Mouse (Mus musculus): ENCODE measurements around the gene Cux1. TPM values are rescaled to one million over a fixed set of nuclear protein-coding genes. Genes with fewer than 3 reads are reported as not detected.
A peak's percentile ranks its signal among the peaks of the same experiment; 100 is the strongest.
"Not testable (repeated sequence)": the region's sequence is repeated elsewhere in the genome, so short reads cannot be mapped to it uniquely, and the experiment has no call there.

The Cux1 gene
- total RNA-seq, 2 experiments from 2014 or later: 49.8 to 52.4 TPM

- DNase-seq (ENCODE audit: low spot score in 2 of 2): peak in 1 of 2 experiments; percentile 38
These were observed 91.0 kb downstream of the Cux1 start for GRCm38 (mm10) chr5:136476272-136476671.

GRCm38 (mm10) chr5:136475161-136475560, 92.1 kb downstream of the Cux1 start:
- DNase-seq (ENCODE audit: low spot score in 2 of 2): no peak

- no peak for DNase-seq (ENCODE audit: low spot score in 2 of 2)
These were observed 93.2 kb downstream of the Cux1 start for GRCm38 (mm10) chr5:136474086-136474485.

GRCm38 (mm10) chr5:136473337-136473736, 94.0 kb downstream of the Cux1 start:
- no peak for DNase-seq (ENCODE audit: low spot score in 2 of 2)

DNA sequence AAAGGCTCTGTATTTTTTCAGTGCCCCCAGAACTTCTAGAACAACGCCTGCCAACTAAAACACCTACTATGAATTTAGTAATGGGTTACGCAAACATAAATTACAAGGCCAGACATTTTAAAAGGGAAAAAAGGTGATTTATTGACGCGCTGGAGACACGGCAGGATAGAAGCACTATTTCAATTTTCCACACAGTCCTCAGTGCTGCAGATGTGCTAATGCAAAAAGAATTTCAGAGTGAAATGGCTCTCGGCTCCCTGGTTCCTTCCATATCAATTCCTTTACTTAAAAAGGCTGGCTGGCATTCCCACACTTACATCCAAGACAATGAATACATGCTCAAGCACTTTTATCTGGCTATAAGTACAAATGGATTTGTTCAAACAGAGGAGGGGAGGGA, 94.4 kb downstream of the Cux1 start:
- DNase-seq (ENCODE audit: low spot score in 2 of 2): no peak

- DNase-seq (ENCODE audit: low spot score in 2 of 2): not testable (repeated sequence)
These were observed 96.1 kb downstream of the Cux1 start for GRCm38 (mm10) chr5:136470985-136471735.

DNA sequence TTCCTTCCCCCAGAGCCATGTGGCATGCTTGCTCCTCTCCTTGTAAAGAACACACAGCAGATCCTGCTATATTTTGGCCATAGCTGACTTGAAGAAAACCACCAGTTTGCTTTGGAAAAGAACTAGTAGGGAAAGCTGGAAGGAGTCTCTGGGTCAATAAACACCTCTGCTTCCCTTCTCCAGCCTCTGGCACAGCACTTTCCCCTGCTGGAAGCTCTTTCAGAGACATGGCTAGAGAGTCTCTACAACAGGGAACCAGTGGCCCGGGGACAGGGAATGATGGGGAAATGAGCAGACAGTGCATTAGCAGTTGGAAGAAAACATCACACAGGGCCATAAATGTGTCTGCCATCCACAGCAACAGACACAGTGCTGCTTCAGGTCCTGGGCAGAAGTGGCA, 98.0 kb downstream of the Cux1 start:
- no peak for DNase-seq (ENCODE audit: low spot score in 2 of 2)

DNA sequence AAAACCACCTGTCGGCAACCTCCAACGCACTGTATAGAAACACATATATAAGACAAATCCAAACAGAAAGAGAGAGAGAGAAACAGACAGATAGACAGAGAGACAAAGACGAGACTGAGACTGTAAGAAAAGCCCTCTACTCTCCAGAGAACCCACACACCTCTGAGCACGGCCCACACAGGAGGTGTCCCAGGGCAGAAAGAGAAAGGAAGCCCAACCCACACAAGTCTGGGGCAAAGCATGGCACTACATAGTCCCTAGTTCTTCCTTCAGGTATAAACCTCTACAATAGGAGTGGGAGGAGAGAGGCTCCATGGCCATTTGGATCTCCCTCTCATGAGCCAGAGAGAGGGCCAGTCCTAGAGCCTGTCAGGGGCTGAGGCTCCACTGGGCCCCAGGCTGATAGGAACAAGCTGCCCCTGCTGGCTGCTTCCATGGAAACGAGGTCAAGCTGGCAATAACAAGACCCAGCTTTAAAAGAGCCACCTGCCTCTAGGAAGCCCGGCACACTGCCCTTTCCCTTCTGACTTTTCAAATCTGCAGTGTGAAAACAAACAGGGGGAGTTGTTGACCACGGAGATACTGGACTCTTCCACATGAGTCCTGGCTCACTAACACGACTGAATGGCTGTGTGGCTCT, 99.8 kb downstream of the Cux1 start:
- peak in 1 of 2 experiments; percentile 22 for DNase-seq (ENCODE audit: low spot score in 2 of 2)

DNA sequence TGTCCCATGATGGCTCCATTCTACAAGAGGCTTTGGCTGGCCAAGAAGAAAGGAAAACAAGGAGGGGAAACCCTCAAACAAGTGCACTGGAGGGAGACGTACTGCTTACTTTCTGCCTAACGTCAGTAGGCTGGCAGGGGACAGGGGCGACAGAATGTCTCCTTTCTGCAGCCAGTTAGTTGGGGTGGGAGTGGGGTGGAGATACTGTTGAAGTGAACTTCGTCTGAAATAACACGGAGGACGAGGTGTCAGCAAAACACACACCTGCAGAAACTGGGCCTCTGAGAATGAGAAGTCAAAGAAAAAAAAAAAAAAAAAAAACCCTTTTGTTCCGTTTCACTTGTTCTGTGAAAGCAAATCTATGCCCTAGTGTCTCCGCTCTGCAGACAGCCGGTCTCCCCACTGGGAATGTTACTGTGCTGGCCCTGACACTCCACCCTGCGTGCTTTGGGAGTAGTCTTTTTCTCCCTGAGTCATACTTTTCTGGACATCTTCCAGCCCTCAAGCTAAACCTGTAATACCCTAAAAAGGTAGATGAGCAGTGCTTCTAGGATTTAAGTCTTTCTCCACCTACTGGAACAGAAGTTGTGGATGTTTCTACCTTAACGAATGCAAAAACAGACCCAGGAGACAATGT, 101.4 kb downstream of the Cux1 start:
- DNase-seq (ENCODE audit: low spot score in 2 of 2): no peak

- DNase-seq (ENCODE audit: low spot score in 2 of 2): no peak
These were observed 101.9 kb downstream of the Cux1 start for GRCm38 (mm10) chr5:136465366-136465765.

DNA sequence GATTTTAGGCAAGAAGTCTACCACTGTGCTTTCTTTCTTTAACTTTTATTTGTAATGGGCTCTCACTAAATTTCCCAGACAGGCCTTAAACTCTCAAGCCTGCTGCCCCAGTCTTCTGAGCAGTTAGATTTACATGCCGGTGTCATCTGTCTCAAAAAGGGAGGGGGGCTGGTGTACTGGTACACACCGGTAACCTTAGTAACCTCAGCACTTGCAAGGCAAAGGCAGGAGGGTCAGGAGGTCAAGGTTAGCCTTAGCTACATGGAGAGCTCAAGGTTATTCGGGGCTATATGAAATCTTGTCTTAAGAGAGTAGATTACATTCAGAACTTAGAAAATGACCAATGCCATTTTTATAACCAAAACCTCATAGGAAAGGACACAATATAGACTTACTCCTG, 102.4 kb downstream of the Cux1 start:
- no peak for DNase-seq (ENCODE audit: low spot score in 2 of 2)

GRCm38 (mm10) chr5:136464128-136464527, 103.2 kb downstream of the Cux1 start:
- no peak for DNase-seq (ENCODE audit: low spot score in 2 of 2)

DNA sequence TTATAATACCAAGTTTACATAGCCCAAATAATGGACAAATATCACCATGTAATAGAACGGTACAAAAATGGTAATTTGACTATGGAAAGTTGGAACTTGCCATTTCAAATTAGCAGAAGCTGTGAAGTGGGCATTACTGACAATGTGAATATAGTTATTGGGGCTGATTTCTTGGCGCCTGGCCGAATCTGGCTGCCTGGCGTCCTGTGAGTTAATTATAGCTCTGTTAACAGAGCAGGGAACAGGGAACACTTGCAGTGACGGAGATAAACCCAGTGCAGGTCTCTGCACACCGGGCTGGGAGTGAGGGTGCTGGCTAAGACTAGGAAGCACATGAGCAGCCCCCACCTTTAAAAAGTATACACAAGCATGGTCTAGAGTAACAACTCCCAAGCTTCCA, 104.7 kb downstream of the Cux1 start:
- DNase-seq (ENCODE audit: low spot score in 2 of 2): peak in 1 of 2 experiments; percentile 60

DNA sequence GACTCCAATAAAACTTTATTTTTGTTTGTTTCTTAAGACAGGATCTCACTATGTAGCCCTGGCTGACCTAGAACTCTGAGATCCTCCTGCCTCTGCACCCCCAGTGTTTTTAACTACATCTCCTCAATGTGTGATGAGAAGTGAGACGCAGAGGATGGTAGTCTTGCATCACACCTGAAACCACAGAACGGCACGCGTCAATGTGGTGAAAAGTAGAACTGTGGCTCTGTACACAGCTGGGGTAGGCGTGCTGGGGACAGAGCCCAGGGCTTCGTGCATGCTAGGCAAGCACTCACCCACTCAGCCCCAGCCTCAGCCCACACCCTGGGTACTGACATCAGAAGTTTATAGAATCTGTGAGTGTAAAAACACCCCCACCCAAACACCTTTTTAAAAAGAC, 107.4 kb downstream of the Cux1 start:
- DNase-seq (ENCODE audit: low spot score in 2 of 2): no peak

DNA sequence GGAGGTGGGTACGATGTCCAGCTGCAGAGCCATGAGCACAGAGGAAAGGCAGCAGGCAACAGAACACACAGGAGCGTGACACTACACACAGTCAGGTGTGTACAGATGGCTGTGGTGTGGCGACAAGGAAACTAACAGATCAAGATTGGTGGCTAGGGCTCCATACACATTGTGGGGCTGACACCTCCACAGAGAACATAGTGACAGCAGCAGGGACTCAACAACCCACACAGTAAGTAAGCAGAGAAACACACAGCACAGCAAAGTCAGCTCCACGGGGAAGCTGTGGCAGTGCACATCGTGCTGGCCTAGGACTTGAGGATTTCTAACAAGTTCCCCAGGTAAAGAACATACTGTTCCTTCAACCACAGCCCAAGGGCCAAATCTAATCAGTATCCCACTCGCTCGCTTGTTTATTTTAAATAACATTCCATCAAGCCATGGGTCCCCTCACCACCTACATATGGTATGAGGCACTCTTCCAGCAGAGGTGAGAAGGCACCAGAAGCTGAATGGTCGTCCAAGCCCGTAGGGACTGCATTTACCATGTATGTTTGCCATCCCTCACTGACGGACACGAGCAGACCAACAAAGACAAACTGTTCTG, 108.3 kb downstream of the Cux1 start:
- DNase-seq (ENCODE audit: low spot score in 2 of 2): no peak

- no peak for DNase-seq (ENCODE audit: low spot score in 2 of 2)
These were observed 109.0 kb downstream of the Cux1 start for GRCm38 (mm10) chr5:136458102-136458863.

DNA sequence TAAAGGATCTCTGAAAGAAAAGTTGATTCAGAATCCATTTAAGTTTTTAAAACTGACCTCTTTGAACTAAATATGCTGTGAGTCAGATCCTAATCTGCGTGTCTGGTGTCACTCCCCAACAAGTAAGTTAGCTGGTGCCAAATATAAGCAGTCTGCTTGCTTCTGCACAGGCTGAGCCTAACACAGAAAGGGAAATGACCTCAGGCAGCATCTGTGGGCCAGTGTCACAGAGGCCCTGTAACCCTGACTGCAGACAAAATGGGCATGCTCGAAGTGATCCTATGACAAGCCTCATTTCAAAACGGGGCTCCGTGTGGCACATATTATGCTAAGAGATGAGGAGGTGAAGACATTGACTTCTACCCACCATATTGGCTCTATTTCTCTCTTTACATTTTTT, 110.9 kb downstream of the Cux1 start:
- DNase-seq (ENCODE audit: low spot score in 2 of 2): no peak

DNA sequence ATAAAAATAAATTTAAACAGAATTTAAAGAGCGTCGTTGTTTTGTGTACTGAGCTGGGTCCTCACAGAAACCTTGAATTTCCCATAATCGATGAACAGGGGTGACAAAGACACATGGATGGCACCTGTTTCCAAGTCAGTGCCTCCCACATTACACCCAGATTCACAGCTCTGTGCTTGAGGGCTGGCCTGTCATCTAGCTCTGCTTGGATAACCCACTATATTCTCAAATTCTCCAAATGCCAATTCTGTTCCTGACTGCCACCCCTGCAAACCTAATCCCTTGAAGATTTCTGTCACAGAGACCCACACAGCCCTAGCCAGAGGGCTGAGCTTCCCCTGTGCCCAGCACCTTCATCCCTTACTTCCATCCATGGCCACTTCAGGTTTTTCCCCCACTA, 114.6 kb downstream of the Cux1 start:
- DNase-seq (ENCODE audit: low spot score in 2 of 2): no peak

DNA sequence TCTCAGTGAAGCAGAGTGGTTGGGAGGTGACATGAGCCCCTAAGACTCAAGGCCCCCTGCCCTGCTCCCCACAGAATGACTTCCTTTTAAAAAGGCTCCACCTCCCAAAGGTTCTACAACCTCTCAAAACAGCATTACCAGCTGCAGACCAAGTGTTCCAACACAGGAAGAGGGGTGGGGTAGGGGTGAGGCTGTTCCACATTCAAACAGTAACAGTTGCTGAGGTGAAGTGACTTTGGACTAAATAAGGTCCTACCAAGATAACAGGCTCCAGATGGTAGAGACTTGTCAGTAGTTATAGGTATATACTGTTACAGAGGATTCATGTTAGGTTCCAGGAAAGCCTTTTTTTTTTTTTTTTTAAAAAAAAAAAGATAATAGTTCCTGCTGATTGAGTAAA, 117.5 kb downstream of the Cux1 start:
- no peak for DNase-seq (ENCODE audit: low spot score in 2 of 2)

DNA sequence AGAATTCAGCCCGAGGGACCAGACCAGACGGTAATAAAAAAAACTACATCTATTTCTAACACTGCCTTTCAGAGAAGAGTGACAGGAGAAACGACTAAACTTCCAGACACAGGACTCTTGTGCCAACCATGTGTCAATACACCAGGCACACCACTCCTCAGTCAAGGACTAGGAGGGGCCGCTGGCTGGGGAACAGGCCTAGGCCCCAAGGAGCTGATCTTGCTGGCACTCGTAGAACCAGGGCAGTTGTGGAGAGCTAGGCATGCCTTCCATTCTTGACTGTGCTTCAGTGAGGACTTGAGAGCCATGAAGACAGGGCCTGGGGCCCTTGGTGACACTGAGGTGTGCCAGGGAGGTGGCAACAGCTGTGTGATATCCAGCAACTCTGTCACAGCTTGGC, 121.3 kb downstream of the Cux1 start:
- no peak for DNase-seq (ENCODE audit: low spot score in 2 of 2)

Measured in layer of hippocampus, postnatal 14 days (tissue).